Mouse (Mus musculus) CH12.LX (cell line): Measurements from ENCODE around the gene Olfr1393. TPM values are rescaled to one million over a fixed set of nuclear protein-coding genes. Genes with fewer than 3 reads are reported as not detected.
A peak's percentile ranks its signal among the peaks of the same experiment; 100 is the strongest.

Experiments used
- DNase-seq: peaks from one replicate; pipeline ENCODE4 v3.0.0-alpha.2; 2013; ENCODE audit errors: extremely low read depth
- H3K27ac ChIP-seq: 2 replicates; pipeline ENCODE4 v1.5.1; 2012; ENCODE audit warnings: low read depth, mild to moderate bottlenecking, control low read depth, moderate library complexity; ENCODE audit not compliant: insufficient read depth
- H3K27me3 ChIP-seq: replicated peaks from 2 replicates; pipeline ENCODE3; 2012; ENCODE audit warnings: inconsistent platforms
- H3K36me3 ChIP-seq, 2 experiments: replicated peaks in 1 of 2; 2 replicates each; pipeline versions ENCODE3 to v1.6.1; 2012; ENCODE audit warnings: inconsistent platforms in 1 of 2, low read length in 1 of 2, mild to moderate bottlenecking in 1 of 2, mixed read lengths in 1 of 2, moderate library complexity in 1 of 2; ENCODE audit not compliant: control insufficient read depth in 1 of 2, insufficient read depth in 1 of 2
- H3K4me1 ChIP-seq, 2 experiments: 2 replicates each; pipeline ENCODE4 v1.6.1; 2012; ENCODE audit warnings: inconsistent platforms in 1 of 2, moderate library complexity in 1 of 2; ENCODE audit not compliant: insufficient read depth in 2 of 2, control insufficient read depth in 1 of 2
- H3K4me2 ChIP-seq: 2 replicates; pipeline ENCODE4 v1.6.1; 2012; ENCODE audit warnings: low read depth, mild to moderate bottlenecking, control low read depth; ENCODE audit not compliant: poor library complexity, insufficient read depth, severe bottlenecking
- H3K4me3 ChIP-seq, 3 experiments: fragments of 150-350 bp in 1 of 3; sonication (generic) in 1 of 3; replicated peaks in 1 of 3; 2 replicates each; pipeline versions ENCODE3 to v1.5.1; 2011 to 2012; ENCODE audit warnings: low read depth in 2 of 3, low read length in 2 of 3, mild to moderate bottlenecking in 2 of 3, moderate library complexity in 2 of 3, control low read depth in 1 of 3, improper control_type of control experiment in 1 of 3, inconsistent platforms in 1 of 3, mixed read lengths in 1 of 3; ENCODE audit not compliant: poor library complexity in 1 of 3
- H3K79me2 ChIP-seq: replicated peaks from 2 replicates; pipeline ENCODE4 v1.6.1; 2012; ENCODE audit warnings: mild to moderate bottlenecking, moderate library complexity; ENCODE audit not compliant: control insufficient read depth, poor library complexity, insufficient read depth, severe bottlenecking; ENCODE audit errors: extremely low read depth
- H3K9ac ChIP-seq: 2 replicates; pipeline ENCODE4 v1.6.1; 2012; ENCODE audit warnings: low read depth, mild to moderate bottlenecking, control low read depth, moderate library complexity; ENCODE audit not compliant: insufficient read depth
- H3K9me3 ChIP-seq: replicated peaks from 2 replicates; pipeline ENCODE3; 2012; ENCODE audit warnings: low read length, inconsistent platforms, mixed read lengths
- BHLHE40 ChIP-seq: IDR thresholded peaks from 2 replicates; pipeline ENCODE4 v1.6.1; 2011; ENCODE audit warnings: mild to moderate bottlenecking, low read depth, low read length, improper control_type of control experiment
- CHD1 ChIP-seq: IDR thresholded peaks from 2 replicates; pipeline ENCODE4 v1.6.1; 2012; ENCODE audit warnings: low read depth, low read length, improper control_type of control experiment, inconsistent platforms
- CHD2 ChIP-seq: IDR thresholded peaks from 2 replicates; pipeline ENCODE4 v1.6.1; 2011; ENCODE audit warnings: low read length, improper control_type of control experiment
- CTCF ChIP-seq, 2 experiments: IDR thresholded peaks in 1 of 2; conservative IDR thresholded peaks in 1 of 2; 2 replicates each; pipeline ENCODE4 v1.5.1; 2011 to 2012; ENCODE audit warnings: low read depth in 2 of 2, low read length in 2 of 2, improper control_type of control experiment in 1 of 2, inconsistent platforms in 1 of 2, mild to moderate bottlenecking in 1 of 2, moderate library complexity in 1 of 2
- E2F4 ChIP-seq: IDR thresholded peaks from 2 replicates; pipeline ENCODE4 v1.6.1; 2011; ENCODE audit warnings: low read depth, low read length, improper control_type of control experiment; ENCODE audit not compliant: insufficient replicate concordance
- ELF1 ChIP-seq: IDR thresholded peaks from 2 replicates; pipeline ENCODE4 v1.6.1; 2014; ENCODE audit warnings: low read depth, mild to moderate bottlenecking, inconsistent platforms, low read length, improper control_type of control experiment
- EP300 ChIP-seq: IDR thresholded peaks from 2 replicates; pipeline ENCODE4 v1.6.1; 2011; ENCODE audit warnings: low read length, improper control_type of control experiment
- ETS1 ChIP-seq: conservative IDR thresholded peaks from 2 replicates; pipeline ENCODE4 v1.6.1; 2012; ENCODE audit warnings: low read depth, mild to moderate bottlenecking, inconsistent platforms, low read length, improper control_type of control experiment, moderate library complexity
- IRF4 ChIP-seq: IDR thresholded peaks from 2 replicates; pipeline ENCODE4 v1.6.1; 2014; ENCODE audit warnings: low read depth, mild to moderate bottlenecking, inconsistent platforms, low read length, improper control_type of control experiment
- JUN ChIP-seq: IDR thresholded peaks from 2 replicates; pipeline ENCODE4 v1.6.1; 2011; ENCODE audit warnings: low read depth, mild to moderate bottlenecking, low read length, improper control_type of control experiment, moderate library complexity; ENCODE audit not compliant: insufficient read depth
- JUND ChIP-seq: conservative IDR thresholded peaks from 2 replicates; pipeline ENCODE4 v1.6.1; 2011; ENCODE audit warnings: low read depth, low read length, improper control_type of control experiment
- MAFK ChIP-seq: IDR thresholded peaks from 2 replicates; pipeline ENCODE4 v1.6.1; 2011; ENCODE audit warnings: low read length, improper control_type of control experiment; ENCODE audit not compliant: insufficient replicate concordance
- MAX ChIP-seq: IDR thresholded peaks from 2 replicates; pipeline ENCODE4 v1.6.1; 2011; ENCODE audit warnings: low read length, improper control_type of control experiment
- MEF2A ChIP-seq: IDR thresholded peaks from 2 replicates; pipeline ENCODE4 v1.6.1; 2014; ENCODE audit warnings: low read depth, mild to moderate bottlenecking, inconsistent platforms, low read length, improper control_type of control experiment, borderline replicate concordance
- MXI1 ChIP-seq: IDR thresholded peaks from 2 replicates; pipeline ENCODE4 v1.6.1; 2011; ENCODE audit warnings: mild to moderate bottlenecking, low read depth, low read length, improper control_type of control experiment
- MYC ChIP-seq: IDR thresholded peaks from 2 replicates; pipeline ENCODE4 v1.6.1; 2011; ENCODE audit warnings: low read depth, mild to moderate bottlenecking, improper control_type of control experiment, low read length
- NELFE ChIP-seq: IDR thresholded peaks from 2 replicates; pipeline ENCODE4 v1.6.1; 2011; ENCODE audit warnings: low read depth, low read length, improper control_type of control experiment
- NRF1 ChIP-seq: IDR thresholded peaks from 2 replicates; pipeline ENCODE4 v1.6.1; 2014; ENCODE audit warnings: low read depth, mild to moderate bottlenecking, inconsistent platforms, low read length, improper control_type of control experiment, moderate library complexity
- PAX5 ChIP-seq: IDR thresholded peaks from 2 replicates; pipeline ENCODE4 v1.6.1; 2012; ENCODE audit warnings: low read length, inconsistent platforms, mixed read lengths
- POLR2A ChIP-seq: IDR thresholded peaks from 2 replicates; pipeline ENCODE4 v1.6.1; 2011; ENCODE audit warnings: low read depth, mild to moderate bottlenecking, improper control_type of control experiment, low read length
- POLR2AphosphoS2 ChIP-seq: IDR thresholded peaks from 2 replicates; pipeline ENCODE4 v1.6.1; 2011; ENCODE audit warnings: low read depth, low read length, improper control_type of control experiment
- RAD21 ChIP-seq: IDR thresholded peaks from 2 replicates; pipeline ENCODE4 v1.6.1; 2011; ENCODE audit warnings: low read depth, mild to moderate bottlenecking, low read length, improper control_type of control experiment, moderate library complexity
- SIN3A ChIP-seq: IDR thresholded peaks from 2 replicates; pipeline ENCODE4 v1.6.1; 2012; ENCODE audit warnings: low read length, improper control_type of control experiment, inconsistent platforms
- TBP ChIP-seq: conservative IDR thresholded peaks from 2 replicates; pipeline ENCODE4 v1.6.1; 2011; ENCODE audit warnings: low read depth, low read length, improper control_type of control experiment
- TCF12 ChIP-seq: IDR thresholded peaks from 2 replicates; pipeline ENCODE4 v1.6.1; 2014; ENCODE audit warnings: low read depth, mild to moderate bottlenecking, inconsistent platforms, low read length, improper control_type of control experiment
- USF1 ChIP-seq: IDR thresholded peaks from 2 replicates; pipeline ENCODE4 v1.6.1; 2014; ENCODE audit warnings: low read depth, mild to moderate bottlenecking, inconsistent platforms, low read length, improper control_type of control experiment
- USF2 ChIP-seq: conservative IDR thresholded peaks from 2 replicates; pipeline ENCODE4 v1.6.1; 2011; ENCODE audit warnings: low read depth, low read length, improper control_type of control experiment
- ZC3H11A ChIP-seq: IDR thresholded peaks from 2 replicates; pipeline ENCODE4 v1.6.1; 2012; ENCODE audit warnings: low read depth, mild to moderate bottlenecking, inconsistent platforms, low read length, improper control_type of control experiment
- ZMIZ1 ChIP-seq: IDR thresholded peaks from 2 replicates; pipeline ENCODE4 v1.6.1; 2012; ENCODE audit warnings: low read depth, mild to moderate bottlenecking, inconsistent platforms, low read length, improper control_type of control experiment
- dilution Hi-C: fragments of 300-500 bp; cut with MboI; formaldehyde crosslinking; loops from 2 replicates; pipeline ENCODE4 v1.14.3; 2020; ENCODE audit warnings: low sequenced_read_pairs; ENCODE audit not compliant: extremely low pct_unique_long_range_greater_than_20kb, extremely low pct_ligation_motif_present
- in situ Hi-C: fragments of 300-500 bp; cut with MboI; formaldehyde crosslinking; loops from 3 replicates; pipeline ENCODE4 v1.14.3; 2019; ENCODE audit warnings: low sequenced_read_pairs, low pct_ligation_motif_present, low pct_unique_long_range_greater_than_20kb, mixed read lengths
- polyA plus RNA-seq: library from polyadenylated mRNA; unstranded; fragments of >175 nt; gene quantifications from 2 replicates; pipeline ENCODE4 v1.2.1, GENCODE M21; 2012; ENCODE audit warnings: low read depth; ENCODE audit not compliant: insufficient read length
- total RNA-seq, 2 experiments: library from RNA; depleted of rRNA; stranded (reverse); fragments of 300-350 nt in 1 of 2; fragments of >200 nt in 1 of 2; gene quantifications; 2 replicates each; pipeline ENCODE4 v1.2.3; 2012 to 2014

Gene Olfr1393
- total and polyA plus RNA-seq, 3 experiments: 0.10 TPM; not detected in 2

GRCm38 (mm10) chr11:49247255-49247654 is 30.8 kb upstream of the Olfr1393 start (continued):
- TF ChIP-seq ELF1: 0 out of 2 replicates have a peak, but pooled peaks have one; percentile 37
- TF ChIP-seq, all 38 proteins: peak for 22

- H3K4me2 ChIP-seq: peak overlapping the region; percentile 55
Measured at GRCm38 (mm10) chr11:49248226-49248973, 29.7 kb upstream of the Olfr1393 start.

DNA sequence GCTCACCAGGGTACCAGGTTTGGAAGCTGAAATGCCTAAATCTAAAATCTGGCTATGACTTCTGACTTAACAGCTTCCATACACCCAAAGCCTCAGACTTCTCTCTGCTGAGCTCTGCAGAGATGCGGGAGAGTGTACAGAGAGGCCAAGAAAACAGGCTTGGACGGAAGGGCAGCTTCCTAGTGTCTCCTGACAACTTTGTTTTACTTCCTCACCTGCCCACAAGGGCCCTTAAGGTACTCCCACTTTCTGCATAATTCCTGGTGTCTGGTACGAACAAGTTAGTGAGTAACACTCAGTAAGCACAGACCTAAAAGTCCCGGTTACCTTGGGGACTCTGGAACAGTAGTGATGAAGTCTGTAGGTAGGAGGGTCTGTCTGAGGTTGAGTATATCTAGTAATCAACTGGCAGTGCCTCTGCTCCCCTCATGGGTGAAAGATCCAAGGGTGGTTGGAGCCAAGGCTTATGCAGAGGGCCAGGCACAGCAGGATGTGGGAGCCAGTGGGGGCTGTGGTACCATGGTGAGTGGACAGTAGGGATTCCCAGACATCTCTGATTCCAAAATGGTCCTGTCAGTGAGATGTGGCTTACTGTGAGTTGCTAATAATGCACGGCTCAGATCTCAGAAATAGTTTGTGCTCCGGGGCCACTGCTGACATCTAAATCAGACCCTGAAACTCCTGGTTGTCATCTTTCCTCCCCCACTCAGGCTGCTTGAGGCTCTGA is 29.0 kb upstream of the Olfr1393 start:
- in situ Hi-C loops: no loop called here
- H3K27me3 ChIP-seq: no peaks in the 10 kb centered on the region
- peak overlapping the region; percentile 55 for H3K4me2 ChIP-seq
- H3K4me1 ChIP-seq: peaks cover 10 to 67% of the 10 kb centered on the region in 2 experiments
- H3K27ac ChIP-seq: peak overlapping the region; percentile 99
- no peak for DNase-seq
- TF ChIP-seq MXI1 (no peak), TCF12 (no peak), JUND (no peak), CTCF (conservative IDR thresholded peaks at IDR 0.05 in 1 of 2, IDR thresholded peaks at IDR 0.05 in 1 of 2; ENCODE audit: low read depth in 2 of 2, low read length in 2 of 2) (no peak; a peak in 1 of 4 replicates), JUN (no peak), CHD1 (no peak), USF1 (no peak), ELF1 (no peak), NRF1 (no peak), ETS1 (no peak)
- TF ChIP-seq, all 38 proteins: peak for 0
- Histone ChIP-seq H3K4me3 (peak overlapping the region; percentile 47 to 72 (median 56)), H3K36me3 (peaks cover 13 to 26% of the 10 kb centered on the region in 2 experiments), H3K79me2 (peaks cover 70% of the 10 kb centered on the region), H3K9me3 (no peaks in the 10 kb centered on the region), H3K9ac (peak overlapping the region; percentile 46)
- dilution Hi-C loops: no loop called here

More at GRCm38 (mm10) chr11:49248226-49248973, 29.7 kb upstream of the Olfr1393 start:
- Histone ChIP-seq H3K4me3 (peak overlapping the region; percentile 47 to 72 (median 56)), H3K79me2 (peaks cover 63% of the 10 kb centered on the region), H3K4me1 (peaks cover 10 to 62% of the 10 kb centered on the region in 2 experiments), H3K27ac (peak overlapping the region; percentile 99), H3K9me3 (no peaks in the 10 kb centered on the region), H3K9ac (peak overlapping the region; percentile 46), H3K27me3 (no peaks in the 10 kb centered on the region), H3K36me3 (peaks cover 5 to 19% of the 10 kb centered on the region in 2 experiments)
- dilution Hi-C loops: no loop called here
- TF ChIP-seq SIN3A: peak; percentile 39
- peak; percentile 57; the same call in 1 of the 2 replicates for TF ChIP-seq BHLHE40
- no peak for TF ChIP-seq JUN
- TF ChIP-seq PAX5: no peak
- peak; percentile 48; the same call in 1 of the 2 replicates for TF ChIP-seq MEF2A
- no peak for TF ChIP-seq CHD1
- no peak for TF ChIP-seq NELFE
- TF ChIP-seq MXI1: peak; percentile 46
- TF ChIP-seq MAFK: no peak
- TF ChIP-seq TCF12: peak; percentile 34; the same call in 1 of the 2 replicates
- 0 out of 2 replicates have a peak, but pooled peaks have one; percentile 35 for TF ChIP-seq EP300
- TF ChIP-seq MYC: no peak
- no peak for TF ChIP-seq RAD21
- TF ChIP-seq USF2: no peak
- TF ChIP-seq USF1: peak; percentile 24
- peak; percentile 24; the same call in 1 of the 2 replicates for TF ChIP-seq ELF1
- peak; percentile 23; the same call in 1 of the 2 replicates for TF ChIP-seq POLR2A
- TF ChIP-seq E2F4: no peak
- TF ChIP-seq POLR2AphosphoS2: no peak
- no peak for TF ChIP-seq NRF1
- no peak for TF ChIP-seq CTCF (conservative IDR thresholded peaks at IDR 0.05 in 1 of 2, IDR thresholded peaks at IDR 0.05 in 1 of 2; ENCODE audit: low read depth in 2 of 2, low read length in 2 of 2)
- 0 out of 2 replicates have a peak, but pooled peaks have one; percentile 36 for TF ChIP-seq IRF4
- TF ChIP-seq CHD2: no peak
- TF ChIP-seq ZC3H11A: no peak
- 0 out of 2 replicates have a peak, but pooled peaks have one; percentile 24 for TF ChIP-seq ZMIZ1
- TF ChIP-seq TBP: 0 out of 2 replicates have a peak, but pooled peaks have one; percentile 16
- no peak; the same call in 1 of the 2 replicates for TF ChIP-seq MAX
- DNase-seq: no peak
- in situ Hi-C loops: no loop called here
